Mouse (Mus musculus): Measurements from ENCODE around the gene Tarsl2. TPM values are rescaled to one million over a fixed set of nuclear protein-coding genes. Genes with fewer than 3 reads are reported as not detected.

Tarsl2 gene
- total and polyA plus RNA-seq, 3 experiments = 3.3 to 4.2 (median 4.0) TPM

DNA sequence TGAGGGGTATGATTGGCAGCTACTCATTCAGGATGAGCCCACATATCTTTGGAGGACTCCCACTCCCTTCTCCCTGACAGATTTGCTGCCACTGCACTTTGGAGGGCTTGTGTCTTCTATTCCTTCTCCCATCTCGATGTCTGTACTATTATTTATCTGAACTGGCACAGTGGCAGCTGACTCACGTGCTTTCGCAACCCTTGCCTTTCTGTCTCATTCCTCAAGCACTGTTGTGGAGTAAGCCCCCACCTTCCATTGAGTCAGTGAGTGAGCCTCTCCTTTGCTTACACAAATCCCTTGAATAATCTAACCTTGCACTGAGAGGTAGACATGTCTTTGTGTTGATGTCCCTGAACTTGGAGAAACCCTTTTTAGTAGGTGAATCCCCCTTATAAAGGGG is 33.4 kb upstream of the Tarsl2 start:
- Histone ChIP-seq H3K4me1 (ENCODE audit: control insufficient read depth in 1 of 2, insufficient read depth in 2 of 2) (no peaks in the 10 kb centered on the region), H3K27me3 (replicated peaks) (peaks cover 50% of the 10 kb centered on the region), H3K79me2 (replicated peaks; ENCODE audit: control insufficient read depth, extremely low read depth, insufficient read depth, poor library complexity, severe bottlenecking) (no peaks in the 10 kb centered on the region), H3K27ac (ENCODE audit: insufficient read depth, low read depth) (no peak overlapping the region), H3K9me3 (replicated peaks; ENCODE audit: low read length) (no peaks in the 10 kb centered on the region), H3K9ac (ENCODE audit: insufficient read depth, low read depth) (no peak overlapping the region), H3K36me3 (replicated peaks in 1 of 2; ENCODE audit: control insufficient read depth in 1 of 2, insufficient read depth in 1 of 2, low read length in 1 of 2) (no peaks in the 10 kb centered on the region), H3K4me3 (replicated peaks in 1 of 3; ENCODE audit: low read depth in 2 of 3, low read length in 2 of 3, poor library complexity in 1 of 3) (no peak overlapping the region), H3K4me2 (ENCODE audit: insufficient read depth, low read depth, poor library complexity, severe bottlenecking) (no peak overlapping the region)
- in situ Hi-C loops (cut with MboI; ENCODE audit: low pct_ligation_motif_present, low pct_unique_long_range_greater_than_20kb, low sequenced_read_pairs) (no loop called here), dilution Hi-C loops (cut with MboI; ENCODE audit: extremely low pct_ligation_motif_present, extremely low pct_unique_long_range_greater_than_20kb, low sequenced_read_pairs) (no loop called here)
- TF ChIP-seq NRF1 (IDR thresholded peaks at IDR 0.05; ENCODE audit: low read depth, low read length) (no peak), USF2 (conservative IDR thresholded peaks at IDR 0.05; ENCODE audit: low read depth, low read length) (no peak), JUN (IDR thresholded peaks at IDR 0.05; ENCODE audit: insufficient read depth, low read depth, low read length) (no peak), MAZ (IDR thresholded peaks at IDR 0.05; ENCODE audit: low read depth, low read length) (no peak), CHD2 (IDR thresholded peaks at IDR 0.05; ENCODE audit: low read length) (no peak), SMC3 (IDR thresholded peaks at IDR 0.05; ENCODE audit: low read depth, low read length) (no peak), MAFK (IDR thresholded peaks at IDR 0.05; ENCODE audit: insufficient replicate concordance, low read length) (no peak), ZMIZ1 (IDR thresholded peaks at IDR 0.05; ENCODE audit: low read depth, low read length) (no peak), RAD21 (IDR thresholded peaks at IDR 0.05; ENCODE audit: low read depth, low read length) (no peak), CHD1 (IDR thresholded peaks at IDR 0.05; ENCODE audit: low read depth, low read length) (no peak), SIN3A (IDR thresholded peaks at IDR 0.05; ENCODE audit: low read length) (no peak), BHLHE40 (IDR thresholded peaks at IDR 0.05; ENCODE audit: low read depth, low read length) (no peak), MYC (IDR thresholded peaks at IDR 0.05; ENCODE audit: low read depth, low read length) (no peak), POLR2AphosphoS2 (IDR thresholded peaks at IDR 0.05; ENCODE audit: low read depth, low read length) (no peak), ZKSCAN1 (IDR thresholded peaks at IDR 0.05; ENCODE audit: borderline replicate concordance, low read depth, low read length) (no peak), E2F4 (IDR thresholded peaks at IDR 0.05; ENCODE audit: insufficient replicate concordance, low read depth, low read length) (no peak), MXI1 (IDR thresholded peaks at IDR 0.05; ENCODE audit: low read depth, low read length) (no peak)
- no peak for DNase-seq (ENCODE audit: extremely low read depth)

DNA sequence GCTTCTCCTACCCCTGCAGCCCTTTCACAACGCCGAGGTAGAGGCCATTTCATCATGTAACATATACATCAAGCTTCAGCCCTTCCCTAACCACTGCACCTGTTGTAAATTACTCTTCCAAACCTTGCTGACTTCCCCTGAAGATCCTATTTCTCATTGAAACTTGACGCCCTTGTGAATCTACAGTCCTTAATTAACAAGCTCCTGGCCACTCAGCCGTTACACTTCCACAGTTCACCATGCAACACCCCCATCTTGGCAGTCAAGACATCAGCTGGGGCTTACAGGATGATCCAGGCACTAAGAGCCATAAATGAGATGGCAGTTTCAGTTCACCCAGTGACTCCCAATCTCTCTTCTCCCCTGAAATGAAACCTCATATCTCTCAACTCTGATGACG is 31.0 kb upstream of the Tarsl2 start:
- no peak overlapping the region for H3K27ac ChIP-seq (ENCODE audit: insufficient read depth, low read depth)
- TF ChIP-seq JUN (IDR thresholded peaks at IDR 0.05; ENCODE audit: insufficient read depth, low read depth, low read length) (no peak), NRF1 (IDR thresholded peaks at IDR 0.05; ENCODE audit: low read depth, low read length) (no peak), ETS1 (conservative IDR thresholded peaks at IDR 0.05; ENCODE audit: low read depth, low read length) (no peak)
- H3K36me3 ChIP-seq (replicated peaks in 1 of 2; ENCODE audit: control insufficient read depth in 1 of 2, insufficient read depth in 1 of 2, low read length in 1 of 2) = no peaks in the 10 kb centered on the region
- in situ Hi-C loops (cut with MboI; ENCODE audit: low pct_ligation_motif_present, low pct_unique_long_range_greater_than_20kb, low sequenced_read_pairs) = no loop called here
- dilution Hi-C loops (cut with MboI; ENCODE audit: extremely low pct_ligation_motif_present, extremely low pct_unique_long_range_greater_than_20kb, low sequenced_read_pairs) = no loop called here
- no peaks in the 10 kb centered on the region for H3K4me1 ChIP-seq (ENCODE audit: control insufficient read depth in 1 of 2, insufficient read depth in 2 of 2)
- H3K4me3 ChIP-seq (replicated peaks in 1 of 3; ENCODE audit: low read depth in 2 of 3, low read length in 2 of 3, poor library complexity in 1 of 3) = no peak overlapping the region
- H3K9ac ChIP-seq (ENCODE audit: insufficient read depth, low read depth) = no peak overlapping the region
- DNase-seq (ENCODE audit: extremely low read depth) = no peak
- H3K27me3 ChIP-seq (replicated peaks) = peaks cover 40% of the 10 kb centered on the region
- H3K4me2 ChIP-seq (ENCODE audit: insufficient read depth, low read depth, poor library complexity, severe bottlenecking) = no peak overlapping the region
- H3K9me3 ChIP-seq (replicated peaks; ENCODE audit: low read length) = no peaks in the 10 kb centered on the region
- H3K79me2 ChIP-seq (replicated peaks; ENCODE audit: control insufficient read depth, extremely low read depth, insufficient read depth, poor library complexity, severe bottlenecking) = no peaks in the 10 kb centered on the region

Data from CH12.LX (cell line).